Mouse (Mus musculus): Measurements from ENCODE around the gene Stx18. TPM values are rescaled to one million over a fixed set of nuclear protein-coding genes. Genes with fewer than 3 reads are reported as not detected.
A peak's percentile ranks its signal among the peaks of the same experiment; 100 is the strongest.

Stx18 gene
- total RNA-seq (2012; rRNA removed) = 11.0 and 16.8 TPM in 2 replicates

DNA sequence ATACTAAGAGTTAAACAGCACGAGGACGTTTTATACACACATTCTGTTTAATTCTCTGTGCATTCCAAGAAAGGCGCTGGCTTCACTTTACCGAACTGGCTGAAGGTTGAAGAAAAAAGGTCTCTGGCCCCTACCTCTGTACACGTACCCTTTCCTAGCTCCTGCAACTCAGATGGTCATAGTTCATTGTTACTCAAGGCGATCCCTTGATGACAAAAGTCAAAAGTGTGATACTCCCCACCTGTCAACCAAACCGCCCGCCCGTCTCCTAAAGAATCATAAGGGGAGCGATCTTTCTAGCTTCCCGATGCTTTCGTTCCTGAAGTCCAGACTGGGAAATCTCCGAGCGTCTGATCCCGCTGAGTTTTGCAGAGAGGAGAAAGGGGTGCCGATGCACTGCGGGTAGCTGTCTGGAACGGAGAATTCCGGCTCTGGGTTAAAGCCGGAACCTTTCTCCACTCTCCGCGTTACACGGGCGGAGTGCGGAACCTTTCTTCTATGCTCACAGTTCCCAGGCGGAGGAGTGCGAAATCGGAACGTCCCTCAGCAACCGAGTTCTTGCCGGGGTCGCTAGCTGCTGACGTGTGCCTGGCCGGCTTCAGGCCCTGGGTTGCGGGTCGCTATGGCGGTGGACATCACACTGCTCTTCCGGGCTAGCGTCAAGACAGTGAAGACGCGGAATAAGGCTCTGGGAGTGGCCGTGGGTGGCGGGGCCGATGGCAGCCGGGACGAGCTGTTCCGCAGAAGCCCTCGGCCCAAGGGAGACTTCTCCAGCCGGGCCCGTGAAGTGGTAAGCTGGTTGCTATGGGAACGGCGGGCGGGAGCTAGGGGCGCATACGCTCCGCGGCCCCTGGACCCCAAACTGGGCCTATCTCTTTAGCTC, at the start of gene Stx18:
Gene Stx18 (plus strand): TSS at position 33 of the 883 bp plus-strand sequence.
- no peaks in the 10 kb centered on the region for H3K9me3 ChIP-seq (ENCODE audit: control insufficient read depth, insufficient read depth, low read depth, low read length)
- H3K27ac ChIP-seq (ENCODE audit: insufficient read depth, low read depth, low read length, poor library complexity, severe bottlenecking) = no peak within 1 kb of the TSS
- no peaks in the 10 kb centered on the region for H3K36me3 ChIP-seq (ENCODE audit: control insufficient read depth, insufficient read depth, low read length, poor library complexity, severe bottlenecking)
- peaks cover 0 to 2% of the 10 kb centered on the region in 2 experiments; a peak in 1 of 4 replicates for H3K4me1 ChIP-seq (ENCODE audit: control insufficient read depth in 2 of 2, insufficient read depth in 2 of 2, low read length in 2 of 2, poor library complexity in 1 of 2)
- in situ Hi-C loops (cut with MboI; ENCODE audit: low sequenced_read_pairs in 2 of 2, unreplicated experiment in 2 of 2) = no loop called here
- peak within 1 kb of the TSS; percentile 87 to 90 for H3K4me3 ChIP-seq (ENCODE audit: insufficient read depth in 1 of 2, low read depth in 1 of 2, low read length in 2 of 2, poor library complexity in 1 of 2, severe bottlenecking in 1 of 2)
- DNase-seq (ENCODE audit: low read depth, low spot score) = peak; percentile 80
- peak within 1 kb of the TSS; percentile 87 for H3K9ac ChIP-seq (ENCODE audit: insufficient read depth, low read depth, low read length, poor library complexity, severe bottlenecking)
- TF ChIP-seq HCFC1 (IDR thresholded peaks at IDR 0.05; ENCODE audit: borderline replicate concordance, insufficient read depth, low read length) = peak; percentile 88
- no peak for TF ChIP-seq MAFK (IDR thresholded peaks at IDR 0.05; ENCODE audit: insufficient read depth, low read depth, low read length)

DNA sequence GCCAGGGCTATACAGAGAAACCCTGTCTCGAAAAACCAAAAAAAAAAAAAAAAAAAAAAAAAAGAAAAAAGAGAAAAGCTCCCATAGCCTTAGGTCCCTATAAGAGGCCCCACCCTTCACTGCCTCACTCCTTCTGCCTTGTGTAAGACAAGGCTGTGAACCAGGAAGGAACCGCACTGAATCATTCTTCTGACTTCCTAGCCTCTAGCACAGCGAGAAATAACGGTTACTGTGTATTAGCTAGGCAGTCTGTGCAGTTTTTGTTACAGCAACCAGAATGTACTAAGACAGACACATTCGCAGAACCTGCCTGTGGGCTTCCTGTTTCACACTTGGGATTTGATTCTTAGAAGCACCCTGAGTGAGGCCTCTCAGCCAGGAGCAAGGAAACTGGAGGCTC, 46.2 kb upstream of the Stx18 start:
- H3K9ac ChIP-seq (ENCODE audit: insufficient read depth, low read depth, low read length, poor library complexity, severe bottlenecking) = no peak overlapping the region
- DNase-seq (ENCODE audit: low read depth, low spot score) = no peak
- no peaks in the 10 kb centered on the region for H3K36me3 ChIP-seq (ENCODE audit: control insufficient read depth, insufficient read depth, low read length, poor library complexity, severe bottlenecking)
- TF ChIP-seq HCFC1 (IDR thresholded peaks at IDR 0.05; ENCODE audit: borderline replicate concordance, insufficient read depth, low read length) = no peak
- TF ChIP-seq ZNF384 (IDR thresholded peaks at IDR 0.05; ENCODE audit: low read depth, low read length) = no peak
- no peak for TF ChIP-seq CHD2 (IDR thresholded peaks at IDR 0.05; ENCODE audit: low read depth, low read length)
- no peak for TF ChIP-seq ZC3H11A (IDR thresholded peaks at IDR 0.05; ENCODE audit: borderline replicate concordance, low read depth, low read length)
- no peak for TF ChIP-seq MAFK (IDR thresholded peaks at IDR 0.05; ENCODE audit: insufficient read depth, low read depth, low read length)
- no peak overlapping the region for H3K27ac ChIP-seq (ENCODE audit: insufficient read depth, low read depth, low read length, poor library complexity, severe bottlenecking)
- no peaks in the 10 kb centered on the region for H3K4me1 ChIP-seq (ENCODE audit: control insufficient read depth in 2 of 2, insufficient read depth in 2 of 2, low read length in 2 of 2, poor library complexity in 1 of 2)
- in situ Hi-C loops (cut with MboI; ENCODE audit: low sequenced_read_pairs in 2 of 2, unreplicated experiment in 2 of 2) = no loop called here
- no peak overlapping the region for H3K4me3 ChIP-seq (ENCODE audit: insufficient read depth in 1 of 2, low read depth in 1 of 2, low read length in 2 of 2, poor library complexity in 1 of 2, severe bottlenecking in 1 of 2)
- H3K9me3 ChIP-seq (ENCODE audit: control insufficient read depth, insufficient read depth, low read depth, low read length) = no peaks in the 10 kb centered on the region

DNA sequence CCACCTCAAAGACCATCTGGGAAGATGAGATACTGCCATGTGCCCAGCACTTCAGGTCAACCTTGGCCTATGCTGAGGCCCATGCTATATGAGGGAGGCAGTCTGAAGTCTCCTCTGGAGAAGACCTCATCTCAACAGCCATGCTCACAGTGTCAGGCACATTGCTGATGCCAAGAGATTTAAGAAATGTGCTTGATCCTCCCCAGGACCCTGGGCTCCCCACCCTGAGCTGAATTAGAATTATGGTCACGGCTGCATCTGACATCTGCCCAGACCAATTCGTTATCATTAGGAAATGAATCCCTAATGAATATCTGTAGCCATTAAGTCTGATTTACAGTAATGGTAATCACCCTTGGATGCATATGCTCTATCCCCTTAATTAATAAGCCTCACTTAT, 39.7 kb upstream of the Stx18 start:
- Histone ChIP-seq H3K9ac (ENCODE audit: insufficient read depth, low read depth, low read length, poor library complexity, severe bottlenecking) (no peak overlapping the region), H3K36me3 (ENCODE audit: control insufficient read depth, insufficient read depth, low read length, poor library complexity, severe bottlenecking) (no peaks in the 10 kb centered on the region), H3K27ac (ENCODE audit: insufficient read depth, low read depth, low read length, poor library complexity, severe bottlenecking) (no peak overlapping the region), H3K4me3 (ENCODE audit: insufficient read depth in 1 of 2, low read depth in 1 of 2, low read length in 2 of 2, poor library complexity in 1 of 2, severe bottlenecking in 1 of 2) (no peak overlapping the region), H3K4me1 (ENCODE audit: control insufficient read depth in 2 of 2, insufficient read depth in 2 of 2, low read length in 2 of 2, poor library complexity in 1 of 2) (peaks cover 0 to 3% of the 10 kb centered on the region in 2 experiments; a peak in 1 of 4 replicates), H3K9me3 (ENCODE audit: control insufficient read depth, insufficient read depth, low read depth, low read length) (no peaks in the 10 kb centered on the region)
- TF ChIP-seq ZC3H11A (IDR thresholded peaks at IDR 0.05; ENCODE audit: borderline replicate concordance, low read depth, low read length) (no peak), CHD2 (IDR thresholded peaks at IDR 0.05; ENCODE audit: low read depth, low read length) (no peak), HCFC1 (IDR thresholded peaks at IDR 0.05; ENCODE audit: borderline replicate concordance, insufficient read depth, low read length) (no peak), MAFK (IDR thresholded peaks at IDR 0.05; ENCODE audit: insufficient read depth, low read depth, low read length) (no peak)
- no peak for DNase-seq (ENCODE audit: low read depth, low spot score)
- in situ Hi-C loops (cut with MboI; ENCODE audit: low sequenced_read_pairs in 2 of 2, unreplicated experiment in 2 of 2) = no loop called here

DNA sequence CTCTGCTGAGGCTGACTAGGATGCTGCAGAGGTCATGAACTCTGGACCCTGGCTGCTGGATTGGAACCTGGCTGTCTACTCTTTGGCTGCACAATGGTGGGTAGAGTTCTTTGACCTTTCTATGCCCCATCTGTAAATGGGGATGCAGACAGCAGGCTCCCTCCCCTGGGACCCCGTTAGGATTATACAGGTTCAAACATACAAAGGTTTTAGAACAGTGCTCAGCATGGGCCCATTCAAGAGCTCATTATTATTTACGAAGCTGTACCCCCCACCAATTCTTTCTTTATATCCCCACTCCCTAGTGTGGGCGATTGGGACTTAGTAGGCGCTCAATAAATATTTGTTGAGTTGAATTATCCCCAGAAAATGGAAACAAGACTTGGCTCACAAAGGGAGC, 36.0 kb upstream of the Stx18 start:
- in situ Hi-C loops (cut with MboI; ENCODE audit: low sequenced_read_pairs in 2 of 2, unreplicated experiment in 2 of 2) = no loop called here
- DNase-seq (ENCODE audit: low read depth, low spot score) = no peak
- Histone ChIP-seq H3K36me3 (ENCODE audit: control insufficient read depth, insufficient read depth, low read length, poor library complexity, severe bottlenecking) (no peaks in the 10 kb centered on the region), H3K27ac (ENCODE audit: insufficient read depth, low read depth, low read length, poor library complexity, severe bottlenecking) (no peak overlapping the region), H3K4me1 (ENCODE audit: control insufficient read depth in 2 of 2, insufficient read depth in 2 of 2, low read length in 2 of 2, poor library complexity in 1 of 2) (peaks cover 0 to 5% of the 10 kb centered on the region in 2 experiments; a peak in 1 of 4 replicates), H3K4me3 (ENCODE audit: insufficient read depth in 1 of 2, low read depth in 1 of 2, low read length in 2 of 2, poor library complexity in 1 of 2, severe bottlenecking in 1 of 2) (no peak overlapping the region), H3K9ac (ENCODE audit: insufficient read depth, low read depth, low read length, poor library complexity, severe bottlenecking) (no peak overlapping the region), H3K9me3 (ENCODE audit: control insufficient read depth, insufficient read depth, low read depth, low read length) (no peaks in the 10 kb centered on the region)
- no peak for TF ChIP-seq ZC3H11A (IDR thresholded peaks at IDR 0.05; ENCODE audit: borderline replicate concordance, low read depth, low read length)
- no peak for TF ChIP-seq CHD2 (IDR thresholded peaks at IDR 0.05; ENCODE audit: low read depth, low read length)
- no peak for TF ChIP-seq HCFC1 (IDR thresholded peaks at IDR 0.05; ENCODE audit: borderline replicate concordance, insufficient read depth, low read length)
- no peak for TF ChIP-seq ZNF384 (IDR thresholded peaks at IDR 0.05; ENCODE audit: low read depth, low read length)
- no peak for TF ChIP-seq MAFK (IDR thresholded peaks at IDR 0.05; ENCODE audit: insufficient read depth, low read depth, low read length)

Measured in ES-E14 (cell line).